Comparison of ENCODE assay signal across 16 mouse cellular contexts in genomic region chr3:139380494-139380893, GRCm38 (mm10).
"Had no signal": no experiment of that assay in that cellular context is flagged by ENCODE, and none has a peak within 500 bp of the region (broad histone marks: within the 10 kb centered on the region; RNA-seq: fewer than 3 reads in every experiment).

No protein-coding gene starts in this region.

- DNase-seq: retina, postnatal 1 day; right cerebral cortex, adult 18-20 months; right cerebral cortex, postnatal 14 days; right cerebral cortex, postnatal 25 days; right cerebral cortex, postnatal 4 days; spleen, adult 18-20 months; thymus, adult 18-20 months; thymus, adult 2 months; thymus, postnatal 14 days; thymus, postnatal 25 days; thymus, postnatal 36 days; thymus, postnatal 4 days had no signal

- H3K4me2 ChIP-seq: neural tube, embryonic 13.5 days; neural tube, embryonic 15.5 days; stomach, embryonic 15.5 days had no signal

- H3K36me3 ChIP-seq: neural tube, embryonic 13.5 days; neural tube, embryonic 15.5 days; stomach, embryonic 15.5 days had no signal

- H3K9me3 ChIP-seq: neural tube, embryonic 13.5 days; neural tube, embryonic 15.5 days; stomach, embryonic 15.5 days had no signal

- H3K27ac ChIP-seq: neural tube, embryonic 13.5 days; neural tube, embryonic 15.5 days; stomach, embryonic 15.5 days; stomach, postnatal 0 days had no signal

- H3K4me1 ChIP-seq: neural tube, embryonic 13.5 days; neural tube, embryonic 15.5 days; stomach, embryonic 15.5 days had no signal

- H3K9ac ChIP-seq: neural tube, embryonic 13.5 days; neural tube, embryonic 15.5 days; stomach, embryonic 15.5 days had no signal

- H3K4me3 ChIP-seq: neural tube, embryonic 13.5 days; neural tube, embryonic 15.5 days; stomach, embryonic 15.5 days had no signal

- H3K27me3 ChIP-seq: neural tube, embryonic 13.5 days; neural tube, embryonic 15.5 days; stomach, embryonic 15.5 days had no signal
